Mouse (Mus musculus): Measurements from ENCODE around the gene Ankrd34a. TPM values are rescaled to one million over a fixed set of nuclear protein-coding genes. Genes with fewer than 3 reads are reported as not detected.
"Not testable (repeated sequence)": the region's sequence is repeated elsewhere in the genome, so short reads cannot be mapped to it uniquely, and the experiment has no call there.

Gene Ankrd34a
- total RNA-seq, 2 experiments from 2014 or later, result 0.95 to 1.1 TPM

DNA sequence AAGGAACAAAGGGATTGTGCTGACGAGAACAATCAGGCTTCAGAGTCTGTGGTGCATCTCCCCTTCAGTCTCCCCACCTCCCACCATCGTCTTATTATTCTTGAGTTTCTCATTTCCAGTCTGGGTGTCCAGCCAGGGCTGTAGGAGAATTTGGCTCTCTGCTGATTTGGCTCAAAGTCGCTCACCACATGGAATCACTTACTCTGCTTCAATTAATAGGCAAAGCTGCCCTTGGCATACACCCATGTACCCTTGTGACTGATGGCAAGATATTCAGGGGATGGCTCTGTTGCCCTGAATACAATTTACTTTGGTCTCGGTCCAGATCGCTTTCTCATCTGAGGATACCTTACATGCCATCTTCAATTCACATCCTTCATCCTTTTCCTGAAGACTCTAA is 6.9 kb downstream of the Ankrd34a start:
- DNase-seq, result peak; percentile 25

DNA sequence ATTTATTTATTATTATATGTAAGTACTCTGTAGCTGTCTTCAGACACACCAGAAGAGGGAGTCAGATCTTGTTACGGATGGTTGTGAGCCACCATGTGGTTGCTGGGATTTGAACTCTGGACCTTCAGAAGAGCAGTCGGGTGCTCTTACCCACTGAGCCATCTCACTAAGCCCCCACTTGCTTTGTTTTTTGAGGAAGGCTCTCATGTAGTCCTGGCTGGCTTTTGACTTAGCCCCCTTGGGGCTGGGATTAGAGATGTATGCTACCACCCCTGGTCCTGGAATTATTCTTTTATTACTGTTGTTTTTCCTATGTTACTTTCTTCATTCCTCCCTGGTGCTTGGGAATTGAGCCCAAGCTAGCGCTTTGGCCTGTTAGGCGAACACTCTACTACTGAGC is 9.6 kb downstream of the Ankrd34a start:
- DNase-seq, result not testable (repeated sequence)

DNA sequence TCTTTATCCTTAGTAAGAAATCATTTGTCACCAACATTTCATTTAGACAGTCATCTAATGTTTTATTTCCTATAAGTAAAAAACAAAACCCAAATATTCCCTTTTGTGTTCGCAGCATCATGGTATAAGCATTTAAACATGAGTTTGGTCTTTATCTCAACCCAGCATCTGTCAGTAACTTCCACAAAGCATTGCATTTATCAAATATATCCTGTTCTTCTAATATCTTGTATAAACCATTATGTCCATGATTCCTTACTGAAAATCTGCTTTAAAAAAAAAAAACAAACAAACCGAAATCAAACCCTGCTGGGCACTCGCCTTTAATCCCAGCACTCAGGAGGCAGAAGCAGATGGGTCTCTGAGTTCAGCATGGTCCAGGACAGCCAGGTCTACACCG is 10.2 kb downstream of the Ankrd34a start:
- no peak for DNase-seq

DNA sequence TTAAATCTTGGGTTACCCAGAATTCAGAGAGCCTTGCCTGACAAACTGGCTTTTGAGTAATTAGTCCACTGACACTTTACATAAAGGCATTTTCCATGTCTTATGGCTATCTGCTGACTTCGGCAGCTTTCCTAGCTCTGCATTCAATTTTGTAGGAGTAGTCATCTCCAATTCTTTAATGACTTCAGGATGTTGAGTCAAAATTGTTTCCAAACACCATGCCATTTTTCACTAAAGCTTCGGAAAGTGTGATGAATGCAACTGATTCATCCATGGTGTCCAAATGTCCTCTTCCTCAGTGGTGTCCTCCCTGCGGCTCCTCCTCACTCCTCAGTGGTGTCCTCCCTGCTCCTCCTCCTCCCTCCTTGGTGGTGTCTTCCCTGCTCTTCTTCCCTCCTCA is 21.5 kb downstream of the Ankrd34a start:
- no peak for DNase-seq

DNA sequence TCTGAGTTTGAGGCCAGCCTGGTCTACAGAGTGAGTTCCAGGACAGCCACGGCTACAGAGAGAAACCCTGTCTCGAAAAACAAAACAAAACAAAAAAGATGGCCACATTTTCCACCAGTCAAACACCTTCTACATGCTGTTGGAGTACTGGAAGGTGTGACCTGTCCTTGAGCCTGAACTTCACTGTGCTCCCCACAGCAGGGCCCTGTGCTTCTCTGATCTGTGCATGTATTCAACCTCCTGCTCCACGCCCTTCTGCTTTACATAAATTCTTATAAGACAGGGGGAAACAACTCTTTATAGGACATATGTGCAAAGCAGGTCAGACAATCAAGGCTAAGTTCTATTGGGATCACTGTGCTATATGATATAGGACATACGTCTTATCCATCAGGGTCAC is 26.8 kb downstream of the Ankrd34a start:
- DNase-seq, result no peak

DNA sequence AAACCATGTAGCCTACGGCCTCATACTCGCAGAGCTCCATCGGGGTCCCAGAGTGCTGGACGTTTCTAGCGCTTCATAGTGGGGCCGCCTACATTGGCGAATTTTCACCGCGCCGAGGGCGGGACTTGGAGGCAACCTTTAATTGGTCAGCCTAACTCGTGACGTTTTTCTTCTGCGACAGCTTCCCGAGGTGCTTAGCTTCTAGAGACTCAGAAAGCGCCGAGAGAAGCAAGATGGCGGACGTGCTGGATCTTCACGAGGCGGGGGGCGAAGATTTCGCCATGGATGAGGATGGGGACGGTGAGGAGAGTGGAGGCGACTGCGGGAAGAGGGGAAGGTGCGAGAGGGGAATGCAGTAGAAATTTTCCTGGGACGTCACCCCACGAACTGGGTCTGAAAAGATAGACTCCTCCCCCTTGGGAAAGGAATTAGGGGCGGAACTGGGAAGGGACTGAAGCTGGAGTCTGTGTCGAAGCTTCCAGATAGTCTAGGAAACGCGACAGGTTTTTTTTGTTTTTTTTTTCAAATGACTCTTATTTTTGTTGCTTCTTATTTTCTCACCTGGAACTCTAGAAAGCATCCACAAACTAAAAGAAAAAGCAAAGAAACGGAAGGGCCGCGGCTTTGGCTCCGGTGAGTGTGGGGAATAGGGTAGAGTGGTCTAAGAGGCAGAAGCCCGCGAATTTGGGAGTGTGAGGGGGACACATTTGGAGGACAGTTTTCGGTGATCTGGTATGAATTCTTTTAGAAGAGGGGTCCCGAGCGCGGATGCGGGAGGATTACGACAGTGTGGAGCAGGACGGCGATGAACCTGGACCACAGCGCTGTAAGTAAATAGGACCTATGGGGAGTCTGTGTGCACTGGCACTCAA is 33.5 kb downstream of the Ankrd34a start, which contains the start of gene Rbm8a:
Rbm8a (plus strand) TSS at position 205 of the 872 bp plus-strand sequence.
- DNase-seq, result peak; percentile 92

DNA sequence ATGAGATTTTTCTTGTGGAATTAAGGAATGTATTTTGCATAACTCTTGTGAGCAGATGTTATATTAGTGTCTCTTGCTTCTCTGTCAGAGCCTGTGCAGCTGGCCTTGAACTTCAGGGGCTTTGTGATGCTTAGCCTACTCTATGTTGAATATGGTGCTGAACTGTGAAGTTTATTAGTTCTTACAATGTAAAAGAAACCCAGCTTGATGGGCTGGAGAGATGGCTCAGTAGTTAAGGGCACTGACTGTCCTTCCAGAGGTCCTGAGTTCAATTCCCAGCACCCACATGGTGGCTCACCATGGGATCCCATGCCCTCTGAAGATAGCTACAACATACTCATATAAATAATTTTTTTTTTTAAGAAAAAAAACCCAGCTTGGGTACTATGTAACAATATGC is 35.6 kb downstream of the Ankrd34a start:
- no peak for DNase-seq

DNA sequence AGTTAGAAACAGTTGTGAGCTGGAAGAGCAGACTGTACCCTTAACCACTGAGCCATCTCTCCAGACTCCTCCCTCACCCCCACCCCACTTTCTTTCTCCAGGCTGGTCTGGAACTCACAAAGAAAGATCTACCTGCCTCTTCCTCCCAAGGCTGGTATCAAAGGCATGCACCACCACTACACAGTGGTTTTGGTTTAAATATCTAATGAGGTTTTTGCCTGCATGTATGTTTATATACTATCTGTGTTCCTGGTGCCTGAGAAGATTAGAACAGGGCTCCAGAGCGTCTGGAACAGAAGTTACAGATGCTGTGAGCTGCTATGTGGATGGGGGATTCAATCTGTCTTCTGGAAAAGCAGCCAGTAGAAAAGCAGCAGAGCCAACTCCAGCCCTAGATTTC is 37.6 kb downstream of the Ankrd34a start:
- no peak for DNase-seq

DNA sequence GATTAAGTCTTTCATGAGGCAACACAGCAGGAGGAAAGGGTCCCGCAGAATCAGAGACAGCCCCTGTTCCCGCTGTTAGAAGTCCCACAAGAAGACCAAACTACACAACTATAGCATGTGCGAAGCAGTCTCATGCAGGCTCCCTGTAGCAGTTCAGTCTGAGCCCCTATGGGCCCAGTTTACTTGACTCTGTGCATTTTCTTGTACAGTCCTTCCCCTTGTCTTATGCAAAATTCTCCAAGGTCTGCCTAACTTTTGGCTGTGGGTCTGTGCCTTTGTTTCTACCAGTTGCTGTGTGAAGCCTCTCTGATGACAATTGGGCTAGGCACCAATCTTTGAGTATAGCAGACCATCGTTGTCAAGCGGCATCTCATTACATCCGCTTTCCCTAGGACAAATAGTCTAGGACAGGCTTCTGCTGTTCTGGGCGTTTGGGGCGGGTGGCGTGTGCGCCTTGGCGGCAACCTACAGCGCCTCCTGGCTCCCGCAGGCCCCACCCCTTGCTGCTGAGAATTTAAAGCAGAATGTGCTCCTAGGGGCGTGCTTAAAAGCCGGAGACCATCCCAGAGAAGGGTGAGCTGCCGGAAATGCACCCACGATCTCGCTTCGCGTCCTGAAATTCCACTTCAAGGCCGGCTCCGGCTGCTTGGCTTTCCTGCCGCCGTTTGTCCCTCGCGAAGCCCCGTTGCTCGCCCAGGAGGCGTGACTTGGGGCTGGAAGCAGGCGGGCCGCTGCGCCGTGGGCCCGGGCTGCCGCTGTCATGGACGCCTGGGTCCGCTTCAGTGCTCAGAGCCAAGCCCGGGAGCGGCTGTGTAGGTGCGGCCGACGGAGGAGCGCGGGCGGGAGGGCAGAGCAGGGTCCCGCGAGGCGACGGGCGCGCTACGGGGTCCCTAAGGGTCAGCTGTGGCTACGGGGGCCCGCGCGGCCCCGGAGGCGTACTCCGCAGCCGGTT is 38.8 kb downstream of the Ankrd34a start, which contains the start of the genes Pex11b and Gm42957:
Pex11b (plus strand) TSS at position 449 of the 952 bp plus-strand sequence.
Gm42957 (plus strand) TSS at position 547 of the 952 bp plus-strand sequence.
- peak; percentile 89 for DNase-seq

DNA sequence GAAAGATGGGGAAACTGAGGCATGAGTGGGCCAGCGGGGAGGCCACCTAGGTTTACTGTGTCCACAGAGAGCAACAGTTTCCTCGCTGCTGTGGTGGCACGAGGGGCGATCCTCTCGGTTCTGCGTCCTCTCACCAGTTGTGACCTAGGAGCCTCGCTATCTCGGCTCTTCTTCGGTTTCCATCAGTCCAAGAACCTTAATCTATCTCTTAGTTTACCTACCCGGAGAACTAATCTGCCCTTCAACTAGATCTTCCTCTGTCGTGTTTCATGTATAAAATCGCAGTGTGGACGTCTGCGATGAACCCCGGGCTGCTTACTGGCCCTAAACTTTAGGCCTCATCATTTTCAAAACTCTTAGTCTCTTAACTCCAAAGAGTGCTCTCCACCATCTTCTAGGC is 39.5 kb downstream of the Ankrd34a start:
- DNase-seq, result no peak

DNA sequence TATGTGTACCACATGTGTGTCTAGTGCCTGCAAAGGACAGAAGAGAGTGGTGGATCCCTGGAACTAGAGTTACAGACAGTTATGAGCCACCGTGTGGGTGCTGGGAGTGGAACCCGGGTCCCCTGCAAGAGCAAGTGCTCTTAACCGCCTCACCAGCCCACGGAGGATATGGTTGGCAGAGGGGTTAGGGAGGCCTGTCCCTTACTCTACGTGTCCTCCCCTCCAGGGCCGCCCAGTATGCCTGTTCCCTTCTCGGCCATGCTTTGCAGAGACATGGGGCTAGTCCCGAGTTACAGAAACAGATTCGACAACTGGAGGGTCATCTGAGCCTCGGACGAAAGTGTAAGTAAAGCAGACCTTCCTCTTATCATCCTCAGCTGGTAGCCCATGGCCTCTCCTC is 40.0 kb downstream of the Ankrd34a start:
- no peak for DNase-seq

DNA sequence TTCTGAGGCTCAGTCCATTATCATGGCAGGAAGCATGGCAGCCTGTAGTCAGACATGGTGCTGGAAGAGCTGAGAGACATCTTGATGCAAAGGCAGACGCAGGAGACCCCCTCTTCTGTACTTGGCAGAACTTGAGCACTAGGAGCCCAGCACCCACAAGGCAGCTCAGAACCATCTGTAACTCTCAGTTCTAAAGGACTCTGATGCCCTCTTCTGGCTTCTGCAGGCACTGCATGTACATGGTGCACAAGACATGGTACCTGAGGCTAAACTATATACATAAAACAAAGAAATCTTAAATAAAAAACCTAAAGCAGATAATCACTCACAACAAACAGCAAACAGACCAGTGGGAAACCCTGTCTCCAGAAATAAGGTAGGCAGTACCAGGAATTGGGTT is 42.8 kb downstream of the Ankrd34a start:
- no peak for DNase-seq

DNA sequence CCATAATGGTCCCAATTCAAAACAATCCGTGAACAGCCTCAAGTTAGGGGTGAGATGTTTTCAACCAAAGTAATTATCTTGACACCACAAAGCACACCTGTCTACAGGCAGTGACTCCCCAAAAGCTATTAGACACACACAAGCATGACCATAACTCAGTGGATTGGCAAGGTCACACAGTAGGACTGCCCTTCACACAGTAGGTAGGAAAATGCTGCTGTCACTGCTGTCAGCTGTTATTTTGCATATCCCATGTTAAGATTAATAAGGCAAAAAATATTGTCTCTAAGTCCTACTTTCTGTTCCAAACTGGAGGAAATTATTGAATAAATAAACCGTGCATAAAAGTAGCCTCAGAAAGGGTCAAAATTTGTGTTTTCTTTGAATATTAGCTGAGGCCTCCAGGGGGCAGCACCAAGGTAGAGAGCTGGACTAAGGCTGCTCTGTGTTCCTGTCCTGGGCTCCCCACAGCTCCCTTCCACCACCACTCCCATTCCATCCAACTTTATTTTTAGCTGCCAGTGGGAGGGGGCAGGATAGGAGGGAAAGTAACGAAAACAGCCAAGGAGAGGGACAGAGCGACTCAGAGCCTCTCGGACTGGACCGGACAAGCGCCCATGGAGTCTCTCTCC is 48.7 kb downstream of the Ankrd34a start, which contains the start of gene Itga10:
Itga10 (plus strand) TSS at position 567 of the 632 bp plus-strand sequence.
- DNase-seq, result peak; percentile 40

DNA sequence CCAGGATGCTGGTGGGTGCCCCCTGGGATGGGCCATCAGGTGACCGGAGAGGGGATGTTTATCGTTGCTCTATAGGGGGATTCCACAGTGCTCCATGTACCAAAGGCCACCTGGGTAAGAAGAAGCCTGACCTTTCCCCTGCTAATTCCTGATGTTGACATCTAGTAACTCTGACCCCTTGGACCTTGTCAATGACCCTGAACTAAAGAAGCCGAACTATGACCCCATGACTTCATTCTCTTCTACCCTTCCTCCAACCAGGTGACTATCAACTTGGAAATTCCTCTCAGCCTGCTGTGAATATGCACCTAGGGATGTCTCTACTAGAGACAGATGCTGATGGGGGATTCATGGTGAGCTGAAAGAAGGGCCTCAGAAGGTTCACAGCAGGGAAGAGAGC is 50.9 kb downstream of the Ankrd34a start:
- no peak for DNase-seq

Other genes with a start within 250 kb of the Ankrd34a start
- gene BC107364, start 144.3 kb upstream of the Ankrd34a start, total RNA-seq (2021), result not detected
- gene Hfe2, start 71.5 kb upstream of the Ankrd34a start, total RNA-seq (2021), result 100 to 1,000 TPM; 474 to 621 TPM
- gene Txnip, start 38.7 kb upstream of the Ankrd34a start, total RNA-seq (2021), result 100 to 1,000 TPM; 343 to 504 TPM
- gene Gm16253, start 19.7 kb upstream of the Ankrd34a start, total RNA-seq (2021), result 1 to 10 TPM; 1.1 TPM
- gene Polr3gl, start 2.5 kb upstream of the Ankrd34a start, total RNA-seq (2021), result 10 to 100 TPM; 34.0 to 38.1 TPM
- gene Lix1l, start 4.5 kb downstream of the Ankrd34a start, total RNA-seq (2021), result 1 to 10 TPM; 6.7 to 7.0 TPM
- gene Rbm8a, start 33.3 kb downstream of the Ankrd34a start, total RNA-seq (2021), result 10 to 100 TPM; 22.9 to 24.1 TPM
- 10 to 100 TPM; 20.4 to 22.1 TPM for gene Pex11b, start 38.7 kb downstream of the Ankrd34a start, total RNA-seq (2021)
- gene Gm42957, start 38.8 kb downstream of the Ankrd34a start, total RNA-seq (2021), result under 1 TPM; 0.10 to 0.13 TPM
- gene Itga10, start 48.9 kb downstream of the Ankrd34a start, total RNA-seq (2021), result 1 to 10 TPM in 1 of 2 experiments, under 1 TPM in 1; 0.70 to 1.2 TPM
- under 1 TPM; 0.51 to 0.67 TPM for gene Ankrd35, start 73.5 kb downstream of the Ankrd34a start, total RNA-seq (2021)
- 1 to 10 TPM; 6.5 to 6.9 TPM for gene Pias3, start 99.7 kb downstream of the Ankrd34a start, total RNA-seq (2021)
- gene Nudt17, start 111.9 kb downstream of the Ankrd34a start, total RNA-seq (2021), result under 1 TPM; 0.56 to 0.67 TPM
- gene Polr3c, start 131.0 kb downstream of the Ankrd34a start, total RNA-seq (2021), result 10 to 100 TPM; 18.0 to 20.6 TPM
- 100 to 1,000 TPM in 1 of 2 experiments, 10 to 100 TPM in 1; 87.8 to 109 TPM for gene Rnf115, start 131.0 kb downstream of the Ankrd34a start, total RNA-seq (2021)
- gene Pdzk1, start 232.6 kb downstream of the Ankrd34a start, total RNA-seq (2021), result not detected
- not detected for gene Cd160, start 232.7 kb downstream of the Ankrd34a start, total RNA-seq (2021)

All from gastrocnemius, postnatal 25 days (tissue).